Mouse (Mus musculus): ENCODE measurements at regions not wholly inside any gene's neighbourhood (a gene's known extent, or its start where the extent isn't known, plus 50 kb on each side); places are given as distances from the start of the nearest gene placed in this dataset.

DNA sequence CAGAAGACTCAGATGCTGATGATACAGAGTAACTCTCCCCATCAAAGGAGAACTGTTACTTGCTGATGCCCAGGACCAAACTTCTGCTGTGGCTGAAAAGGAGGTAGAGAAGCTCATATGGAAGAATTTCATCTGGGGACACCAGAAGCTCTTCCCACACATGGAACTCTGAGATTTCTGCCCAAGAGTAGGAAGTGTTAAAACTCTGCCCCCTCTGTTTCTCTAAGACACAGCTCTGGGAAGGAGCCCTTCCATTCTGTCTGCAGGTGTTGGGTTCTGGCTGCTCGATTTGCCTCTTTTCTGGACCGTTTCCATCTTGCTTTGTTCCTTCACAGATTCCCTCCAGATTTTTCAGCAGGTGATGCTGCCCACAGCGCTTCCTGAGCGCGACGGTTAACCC is 187.0 kb downstream of the Rnf144b start:
- TF ChIP-seq CTCF (IDR thresholded peaks at IDR 0.05; ENCODE audit: low read depth) (no peak), EP300 (IDR thresholded peaks at IDR 0.05; ENCODE audit: low read depth) (no peak)
